Mouse (Mus musculus): ENCODE results near the gene Ccl22. TPM values are rescaled to one million over a fixed set of nuclear protein-coding genes. Genes with fewer than 3 reads are reported as not detected.

The Ccl22 gene
- total and polyA plus RNA-seq, 3 experiments, result 0.14 TPM; not detected in 2

GRCm38 (mm10) chr8:94778473-94778872 is 33.1 kb downstream of the Ccl22 start:
- Histone ChIP-seq H3K4me1 (ENCODE audit: control insufficient read depth, insufficient read depth, low read length) (peaks cover 13% of the 10 kb centered on the region), H3K27ac (peak overlapping the region; percentile 43), H3K9ac (ENCODE audit: low read depth, low read length) (no peak overlapping the region), H3K79me2 (replicated peaks; ENCODE audit: control insufficient read depth, insufficient read depth, low read length) (no peaks in the 10 kb centered on the region), H3K36me3 (ENCODE audit: control insufficient read depth, insufficient read depth, low read length) (no peaks in the 10 kb centered on the region), H3K4me3 (no peak overlapping the region), H3K27me3 (ENCODE audit: control insufficient read depth, insufficient read depth, low read length) (no peaks in the 10 kb centered on the region)
- peak in 1 of 2 experiments; percentile 55 for DNase-seq
- intact Hi-C loops (cut with DNase I), result no loop called here
- WGBS, result 42% methylated on average over 5 of the region's 5 CpGs
- TF ChIP-seq POLR2A (IDR thresholded peaks at IDR 0.05; ENCODE audit: insufficient read depth, low read depth, low read length) (no peak), CTCF (IDR thresholded peaks at IDR 0.05) (no peak), EP300 (IDR thresholded peaks at IDR 0.05; ENCODE audit: insufficient read depth, low read depth, low read length) (0 out of 2 replicates have a peak, but pooled peaks have one; percentile 43)

DNA sequence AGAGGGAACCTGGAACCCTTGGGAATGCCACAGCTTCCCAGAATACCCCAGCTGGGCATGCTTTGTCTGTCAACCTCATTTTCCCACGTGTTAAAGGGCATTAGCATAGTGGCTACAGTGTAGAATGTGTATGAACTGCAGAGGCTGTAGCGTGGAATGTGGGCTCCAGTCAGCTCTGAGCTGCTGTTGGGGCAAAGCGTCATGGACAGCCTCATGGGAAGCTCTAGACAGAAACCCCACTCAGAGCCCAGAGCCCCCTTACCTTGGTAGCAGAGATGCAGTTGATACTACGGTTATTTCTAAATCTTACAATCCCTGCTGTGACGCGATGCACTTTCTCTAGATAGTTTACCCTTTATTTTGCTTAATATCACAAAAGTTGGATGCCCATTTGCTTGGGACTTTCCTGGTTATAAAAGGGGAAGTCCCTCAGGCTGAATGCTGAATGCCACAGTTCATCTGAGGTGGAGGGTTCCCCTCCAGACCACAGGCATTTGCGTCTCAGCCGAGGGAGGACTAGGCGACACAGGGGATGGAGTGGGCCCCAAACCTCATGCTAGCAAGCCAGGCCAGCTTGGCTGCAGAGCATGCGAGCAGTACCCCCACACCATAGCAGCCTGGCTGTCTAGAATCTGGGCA is 33.6 kb downstream of the Ccl22 start:
- Histone ChIP-seq H3K36me3 (ENCODE audit: control insufficient read depth, insufficient read depth, low read length) (no peaks in the 10 kb centered on the region), H3K27ac (peak overlapping the region; percentile 43), H3K79me2 (replicated peaks; ENCODE audit: control insufficient read depth, insufficient read depth, low read length) (no peaks in the 10 kb centered on the region), H3K27me3 (ENCODE audit: control insufficient read depth, insufficient read depth, low read length) (no peaks in the 10 kb centered on the region), H3K9ac (ENCODE audit: low read depth, low read length) (no peak overlapping the region), H3K4me3 (no peak overlapping the region), H3K4me1 (ENCODE audit: control insufficient read depth, insufficient read depth, low read length) (peaks cover 14% of the 10 kb centered on the region)
- no peak for DNase-seq
- WGBS, result 59% methylated on average over 10 of the region's 10 CpGs
- intact Hi-C loops (cut with DNase I), result no loop called here
- TF ChIP-seq EP300 (IDR thresholded peaks at IDR 0.05; ENCODE audit: insufficient read depth, low read depth, low read length) (no peak), CTCF (IDR thresholded peaks at IDR 0.05) (no peak), POLR2A (IDR thresholded peaks at IDR 0.05; ENCODE audit: insufficient read depth, low read depth, low read length) (no peak)

DNA sequence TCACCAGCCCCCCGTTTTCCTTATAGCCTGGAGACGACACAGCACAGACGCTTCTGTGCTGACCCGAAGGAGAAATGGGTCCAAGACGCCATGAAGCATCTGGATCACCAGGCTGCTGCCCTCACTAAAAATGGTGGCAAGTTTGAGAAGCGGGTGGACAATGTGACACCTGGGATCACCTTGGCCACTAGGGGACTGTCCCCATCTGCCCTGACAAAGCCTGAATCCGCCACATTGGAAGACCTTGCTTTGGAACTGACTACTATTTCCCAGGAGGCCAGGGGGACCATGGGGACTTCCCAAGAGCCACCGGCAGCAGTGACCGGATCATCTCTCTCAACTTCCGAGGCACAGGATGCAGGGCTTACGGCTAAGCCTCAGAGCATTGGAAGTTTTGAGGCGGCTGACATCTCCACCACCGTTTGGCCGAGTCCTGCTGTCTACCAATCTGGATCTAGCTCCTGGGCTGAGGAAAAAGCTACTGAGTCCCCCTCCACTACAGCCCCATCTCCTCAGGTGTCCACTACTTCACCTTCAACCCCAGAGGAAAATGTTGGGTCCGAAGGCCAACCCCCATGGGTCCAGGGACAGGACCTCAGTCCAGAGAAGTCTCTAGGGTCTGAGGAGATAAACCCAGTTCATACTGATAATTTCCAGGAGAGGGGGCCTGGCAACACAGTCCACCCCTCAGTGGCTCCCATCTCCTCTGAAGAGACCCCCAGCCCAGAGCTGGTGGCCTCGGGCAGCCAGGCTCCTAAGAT is 34.3 kb downstream of the Ccl22 start:
- Histone ChIP-seq H3K27me3 (ENCODE audit: control insufficient read depth, insufficient read depth, low read length) (no peaks in the 10 kb centered on the region), H3K9ac (ENCODE audit: low read depth, low read length) (no peak overlapping the region), H3K36me3 (ENCODE audit: control insufficient read depth, insufficient read depth, low read length) (no peaks in the 10 kb centered on the region), H3K27ac (no peak overlapping the region), H3K4me3 (no peak overlapping the region), H3K79me2 (replicated peaks; ENCODE audit: control insufficient read depth, insufficient read depth, low read length) (no peaks in the 10 kb centered on the region), H3K4me1 (ENCODE audit: control insufficient read depth, insufficient read depth, low read length) (peaks cover 18% of the 10 kb centered on the region)
- no peak for TF ChIP-seq EP300 (IDR thresholded peaks at IDR 0.05; ENCODE audit: insufficient read depth, low read depth, low read length)
- TF ChIP-seq CTCF (IDR thresholded peaks at IDR 0.05), result no peak
- no peak for TF ChIP-seq POLR2A (IDR thresholded peaks at IDR 0.05; ENCODE audit: insufficient read depth, low read depth, low read length)
- 84% methylated on average over 16 of the region's 16 CpGs for WGBS
- DNase-seq, result no peak
- intact Hi-C loops (cut with DNase I), result no loop called here

DNA sequence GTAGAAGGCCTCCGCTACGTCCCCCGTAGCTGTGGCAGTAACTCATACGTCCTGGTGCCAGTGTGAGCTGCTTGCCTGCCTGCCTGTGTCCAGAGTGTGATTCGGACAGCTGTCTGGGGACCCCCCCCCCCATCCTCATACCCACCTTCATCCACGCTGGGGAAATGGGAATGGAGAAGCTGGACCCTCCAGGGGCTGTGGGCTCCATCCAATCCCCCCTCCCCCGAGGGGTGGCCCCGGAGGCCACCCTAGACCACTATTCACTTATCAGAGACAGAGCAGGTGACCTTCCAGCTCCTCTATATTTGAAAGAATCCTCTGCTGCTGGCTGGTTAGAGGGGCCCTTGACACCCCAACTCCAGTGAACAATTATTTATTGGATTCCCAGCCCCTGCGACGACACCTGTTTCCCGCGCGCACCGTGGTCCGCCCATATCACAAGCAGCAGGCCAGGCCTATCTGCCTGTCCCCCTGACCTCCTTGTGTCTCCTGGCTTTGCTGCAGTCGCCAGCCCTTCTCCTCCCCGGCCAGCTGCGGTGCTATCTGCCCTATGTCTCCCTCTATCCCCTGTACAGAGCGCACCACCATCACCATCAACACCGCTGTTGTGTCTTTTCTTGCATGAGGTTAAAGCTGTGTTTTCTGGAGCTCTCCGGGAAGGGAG is 35.2 kb downstream of the Ccl22 start:
- 89% methylated on average over 21 of the region's 21 CpGs for WGBS
- peaks cover 23% of the 10 kb centered on the region for H3K4me1 ChIP-seq (ENCODE audit: control insufficient read depth, insufficient read depth, low read length)

GRCm38 (mm10) chr8:94781155-94781837 is 35.9 kb downstream of the Ccl22 start:
- no peak for DNase-seq
- WGBS, result 71% methylated on average over 7 of the region's 7 CpGs
- TF ChIP-seq CTCF (IDR thresholded peaks at IDR 0.05), result no peak
- TF ChIP-seq EP300 (IDR thresholded peaks at IDR 0.05; ENCODE audit: insufficient read depth, low read depth, low read length), result no peak
- TF ChIP-seq POLR2A (IDR thresholded peaks at IDR 0.05; ENCODE audit: insufficient read depth, low read depth, low read length), result no peak
- intact Hi-C loops (cut with DNase I), result no loop called here
- Histone ChIP-seq H3K9ac (ENCODE audit: low read depth, low read length) (no peak overlapping the region), H3K36me3 (ENCODE audit: control insufficient read depth, insufficient read depth, low read length) (no peaks in the 10 kb centered on the region), H3K79me2 (replicated peaks; ENCODE audit: control insufficient read depth, insufficient read depth, low read length) (no peaks in the 10 kb centered on the region), H3K27ac (no peak overlapping the region), H3K4me3 (no peak overlapping the region), H3K27me3 (ENCODE audit: control insufficient read depth, insufficient read depth, low read length) (no peaks in the 10 kb centered on the region), H3K4me1 (ENCODE audit: control insufficient read depth, insufficient read depth, low read length) (peaks cover 24% of the 10 kb centered on the region)

More for the DNA sequence above, 35.2 kb downstream of the Ccl22 start:
- DNase-seq, result no peak
- H3K79me2 ChIP-seq (replicated peaks; ENCODE audit: control insufficient read depth, insufficient read depth, low read length), result no peaks in the 10 kb centered on the region
- intact Hi-C loops (cut with DNase I), result no loop called here
- H3K4me3 ChIP-seq, result no peak overlapping the region
- no peak overlapping the region for H3K27ac ChIP-seq
- H3K36me3 ChIP-seq (ENCODE audit: control insufficient read depth, insufficient read depth, low read length), result no peaks in the 10 kb centered on the region
- no peak overlapping the region for H3K9ac ChIP-seq (ENCODE audit: low read depth, low read length)
- no peaks in the 10 kb centered on the region for H3K27me3 ChIP-seq (ENCODE audit: control insufficient read depth, insufficient read depth, low read length)
- TF ChIP-seq POLR2A (IDR thresholded peaks at IDR 0.05; ENCODE audit: insufficient read depth, low read depth, low read length) (no peak), EP300 (IDR thresholded peaks at IDR 0.05; ENCODE audit: insufficient read depth, low read depth, low read length) (no peak)
